Mouse (Mus musculus) embryonic fibroblast, embryonic 13.5 days (primary cell): ENCODE measurements around the gene Slc30a4. TPM values are rescaled to one million over a fixed set of nuclear protein-coding genes. Genes with fewer than 3 reads are reported as not detected.

Experiments used
- H3K27ac ChIP-seq: 2 replicates; pipeline ENCODE4 v1.5.1; 2012; ENCODE audit warnings: low read length, control low read depth, inconsistent platforms; ENCODE audit not compliant: insufficient read depth
- H3K4me1 ChIP-seq: 2 replicates; pipeline ENCODE4 v1.6.1; 2011; ENCODE audit warnings: low read length; ENCODE audit not compliant: control insufficient read depth, insufficient read depth
- H3K4me3 ChIP-seq: 2 replicates; pipeline ENCODE4 v1.5.1; 2011; ENCODE audit warnings: mild to moderate bottlenecking, control low read depth, low read length; ENCODE audit not compliant: insufficient read depth
- CTCF ChIP-seq: IDR thresholded peaks from 2 replicates; pipeline ENCODE4 v1.5.1; 2011; ENCODE audit warnings: mild to moderate bottlenecking, control low read depth, low read length, moderate library complexity, borderline replicate concordance; ENCODE audit not compliant: insufficient read depth
- POLR2A ChIP-seq: IDR thresholded peaks from 2 replicates; pipeline ENCODE4 v1.6.1; 2011; ENCODE audit warnings: low read depth, mild to moderate bottlenecking, control low read depth, low read length, moderate library complexity
- polyA plus RNA-seq: library from polyadenylated mRNA; stranded (reverse); fragments of >200 nt; gene quantifications from 2 replicates; pipeline ENCODE4 v1.2.4, GENCODE M21; 2011; ENCODE audit warnings: low read depth; ENCODE audit not compliant: missing spikeins, insufficient read length

Gene Slc30a4
- polyA plus RNA-seq: 42.6 and 44.5 TPM in 2 replicates

- peaks cover 24% of the 10 kb centered on the region for H3K4me1 ChIP-seq
- TF ChIP-seq POLR2A (peak; percentile 42), CTCF (no peak)
- peak within 1 kb of the TSS; percentile 82 for H3K4me3 ChIP-seq
- peak within 1 kb of the TSS; percentile 53 for H3K27ac ChIP-seq
Measured at GRCm38 (mm10) chr2:122702181-122703036, at the start of gene Slc30a4. Slc30a4 (minus strand) TSS chr2:122702663.

GRCm38 (mm10) chr2:122746461-122746860 is 44.0 kb upstream of the Slc30a4 start:
- TF ChIP-seq POLR2A (no peak), CTCF (no peak)
- Histone ChIP-seq H3K27ac (no peak overlapping the region), H3K4me1 (no peaks in the 10 kb centered on the region), H3K4me3 (no peak overlapping the region)

GRCm38 (mm10) chr2:122739023-122739422 is 36.6 kb upstream of the Slc30a4 start:
- Histone ChIP-seq H3K27ac (peak overlapping the region; percentile 56), H3K4me1 (peaks cover 7% of the 10 kb centered on the region), H3K4me3 (peak overlapping the region; percentile 83)
- TF ChIP-seq CTCF: no peak
- no peak for TF ChIP-seq POLR2A

GRCm38 (mm10) chr2:122737894-122738830 is 35.7 kb upstream of the Slc30a4 start, which contains the start of gene Bloc1s6:
Bloc1s6 (plus strand) TSS chr2:122738503.
- H3K4me3 ChIP-seq: peak within 1 kb of the TSS; percentile 83
- H3K27ac ChIP-seq: peak within 1 kb of the TSS; percentile 81
- H3K4me1 ChIP-seq: peaks cover 7% of the 10 kb centered on the region
- TF ChIP-seq POLR2A (peak; percentile 83), CTCF (no peak)

DNA sequence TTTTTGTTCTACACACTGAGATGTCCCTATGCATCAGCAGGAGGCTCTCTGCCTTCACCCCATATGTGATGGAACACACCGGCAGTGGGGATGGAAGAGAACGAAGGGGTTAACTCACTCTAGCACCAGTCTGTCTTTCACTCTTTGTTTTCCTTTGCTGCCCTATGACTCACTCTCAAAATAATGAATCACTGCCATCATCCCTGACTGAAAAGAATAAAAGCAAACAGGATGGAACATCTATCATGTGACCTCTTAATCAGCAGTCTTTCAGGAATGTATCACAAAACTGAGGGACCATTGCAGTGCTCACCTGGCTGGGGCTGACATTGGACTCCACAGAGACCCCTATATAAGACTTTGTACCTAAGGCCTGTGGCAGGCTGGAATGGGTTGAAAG is 29.0 kb upstream of the Slc30a4 start:
- TF ChIP-seq POLR2A: no peak
- no peak for TF ChIP-seq CTCF
- Histone ChIP-seq H3K4me1 (peaks cover 4% of the 10 kb centered on the region; the same call in 1 of the 2 replicates), H3K27ac (no peak overlapping the region), H3K4me3 (no peak overlapping the region)

GRCm38 (mm10) chr2:122725604-122726003 is 23.1 kb upstream of the Slc30a4 start:
- Histone ChIP-seq H3K4me3 (no peak overlapping the region), H3K4me1 (no peaks in the 10 kb centered on the region), H3K27ac (no peak overlapping the region)
- TF ChIP-seq POLR2A: no peak
- no peak for TF ChIP-seq CTCF

DNA sequence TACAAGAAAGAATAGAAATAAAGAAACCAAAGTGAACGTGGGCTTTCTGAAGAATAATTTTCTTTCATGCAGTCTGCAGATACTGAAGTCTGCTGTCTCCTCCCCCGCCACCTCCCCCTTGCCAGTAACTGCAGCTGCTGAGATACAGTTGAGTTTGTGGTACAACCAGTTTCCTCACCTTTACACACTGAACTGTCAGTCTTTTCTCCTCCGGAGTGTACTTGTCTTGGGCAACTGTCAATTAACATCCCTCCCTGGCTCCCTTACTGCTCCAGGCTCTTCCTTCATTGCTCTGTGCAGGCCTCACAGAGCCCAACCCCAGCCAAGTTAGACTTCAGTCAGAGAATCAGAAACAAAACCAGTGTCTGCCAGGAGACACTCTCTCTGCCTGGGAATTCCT is 18.1 kb upstream of the Slc30a4 start:
- no peak overlapping the region for H3K4me3 ChIP-seq
- TF ChIP-seq POLR2A (no peak), CTCF (no peak)
- H3K4me1 ChIP-seq: peaks cover 16% of the 10 kb centered on the region
- H3K27ac ChIP-seq: no peak overlapping the region

GRCm38 (mm10) chr2:122719232-122719631 is 16.8 kb upstream of the Slc30a4 start:
- no peak for TF ChIP-seq CTCF
- no peak for TF ChIP-seq POLR2A
- H3K4me3 ChIP-seq: no peak overlapping the region

GRCm38 (mm10) chr2:122716301-122716842 is 13.9 kb upstream of the Slc30a4 start:
- TF ChIP-seq POLR2A: no peak
- TF ChIP-seq CTCF: no peak
- Histone ChIP-seq H3K4me1 (peaks cover 20% of the 10 kb centered on the region), H3K27ac (no peak overlapping the region), H3K4me3 (no peak overlapping the region)

More at GRCm38 (mm10) chr2:122719232-122719631, 16.8 kb upstream of the Slc30a4 start:
- peaks cover 20% of the 10 kb centered on the region for H3K4me1 ChIP-seq
- H3K27ac ChIP-seq: no peak overlapping the region

- Histone ChIP-seq H3K4me1 (peaks cover 20% of the 10 kb centered on the region), H3K27ac (no peak overlapping the region), H3K4me3 (no peak overlapping the region)
- no peak for TF ChIP-seq CTCF
- TF ChIP-seq POLR2A: no peak
Measured at GRCm38 (mm10) chr2:122715148-122715692, 12.8 kb upstream of the Slc30a4 start.
